Mouse (Mus musculus) thymus, postnatal 10 days (tissue): ENCODE results near the gene Zbtb22.
A peak's percentile ranks its signal among the peaks of the same experiment; 100 is the strongest.
"Not testable (repeated sequence)": the region's sequence is repeated elsewhere in the genome, so short reads cannot be mapped to it uniquely, and the experiment has no call there.

ENCODE experiments used
- DNase-seq, 2 experiments: peaks; one replicate each; pipeline ENCODE4 v3.0.0; 2021; ENCODE audit warnings: low spot score in 2 of 2

Gene Zbtb22

DNA sequence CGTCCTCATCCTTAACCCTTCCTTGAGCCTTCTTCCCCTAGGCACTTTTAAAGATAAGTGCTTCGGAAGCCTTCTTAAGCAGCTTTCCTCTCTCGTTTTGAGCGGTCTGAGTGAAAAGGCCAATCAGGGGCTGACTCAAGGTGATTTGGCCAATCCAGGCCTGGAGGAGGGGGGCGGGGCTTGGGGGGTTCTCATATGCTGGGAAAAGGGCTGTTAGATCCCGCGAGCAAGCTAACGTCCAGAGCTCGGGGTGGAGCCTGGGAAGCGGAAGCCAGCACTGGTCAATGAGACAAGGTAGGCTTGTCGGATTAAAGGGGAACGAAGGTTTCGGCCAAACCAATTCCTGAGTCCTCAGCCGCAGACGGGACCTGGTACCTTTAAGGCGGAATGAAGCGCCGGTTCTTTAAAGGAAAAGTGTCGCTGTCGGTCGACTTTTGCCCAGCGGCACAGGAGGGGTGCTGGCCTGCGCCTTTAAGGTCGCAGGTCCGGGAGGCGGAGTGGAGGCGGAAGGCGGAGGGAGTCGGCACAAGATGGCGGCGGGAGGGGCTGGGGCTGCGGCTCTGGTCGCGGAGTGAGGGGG, at the start of gene Zbtb22, which contains the start of gene Tapbp:
TSS of gene Zbtb22 (plus strand) at position 234 of the 580 bp plus-strand sequence.
TSS of gene Tapbp (plus strand) at position 229 of the 580 bp plus-strand sequence.
- DNase-seq, result peak; percentile 89 to 91

GRCm38 (mm10) chr17:33873537-33873936, 42.2 kb upstream of the Zbtb22 start, which contains the start of gene Gm7029:
Gm7029 (plus strand) TSS chr17:33873837.
- not testable (repeated sequence) for DNase-seq

DNA sequence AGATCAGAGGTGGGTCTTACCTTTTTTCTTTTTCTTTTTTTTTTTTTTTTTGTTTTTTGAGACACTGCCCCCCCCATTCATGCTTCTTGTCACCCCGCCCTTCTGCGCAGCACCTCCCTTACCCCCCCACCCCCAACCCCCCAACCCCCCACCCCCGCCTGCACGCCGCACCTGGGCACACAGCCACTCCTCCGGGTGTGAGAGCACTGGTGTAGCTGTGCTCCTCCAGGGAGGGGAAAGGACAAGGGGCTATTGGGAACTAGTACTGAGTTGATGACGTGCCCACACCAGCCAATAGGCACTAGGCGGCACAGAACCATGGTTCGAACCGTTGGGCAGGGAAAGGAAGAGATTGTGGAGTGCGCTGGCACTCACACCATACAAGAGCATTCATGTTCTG, 41.3 kb upstream of the Zbtb22 start:
- DNase-seq, result peak in 1 of 2 experiments; percentile 10

GRCm38 (mm10) chr17:33875797-33876196, 39.9 kb upstream of the Zbtb22 start:
- DNase-seq, result not testable (repeated sequence)

DNA sequence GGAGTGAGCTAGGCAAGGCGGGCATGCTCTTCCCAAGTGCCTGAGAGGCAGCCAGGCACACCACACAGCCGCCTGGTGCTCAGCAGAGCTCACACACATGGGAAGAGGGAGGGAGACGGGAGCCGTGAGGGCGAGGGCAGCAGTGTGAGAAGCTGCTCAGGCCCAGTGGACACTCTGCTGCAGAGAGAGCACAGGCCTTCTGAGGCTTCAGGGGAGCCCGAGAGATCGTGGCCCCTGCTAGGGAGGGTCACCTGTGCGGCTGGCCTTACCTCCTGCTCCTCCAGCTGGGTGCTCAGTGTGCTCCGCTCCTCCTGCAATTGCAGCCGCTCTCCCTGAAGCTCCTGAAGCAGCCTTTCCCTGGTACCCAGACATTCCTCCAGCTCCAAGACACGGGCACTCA, 31.4 kb upstream of the Zbtb22 start:
- not testable (repeated sequence) for DNase-seq

DNA sequence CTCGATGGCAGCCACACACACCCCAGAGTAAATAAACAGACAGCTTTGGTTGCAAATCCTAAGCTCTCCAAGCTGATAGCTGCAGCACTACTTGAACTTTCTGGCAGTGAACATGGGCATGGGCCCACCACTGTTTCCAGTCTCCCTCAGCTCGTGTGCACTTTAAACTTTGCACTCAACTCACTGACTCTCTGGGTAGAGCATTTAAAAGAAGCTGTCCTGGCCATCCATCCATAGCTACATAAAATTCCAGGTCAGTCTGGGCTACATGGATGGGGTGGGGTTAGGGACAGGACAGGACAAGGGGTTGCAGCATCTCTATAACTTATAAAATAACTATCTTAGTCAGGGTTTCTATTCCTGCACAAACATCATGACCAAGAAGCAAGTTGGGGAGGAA, 27.9 kb upstream of the Zbtb22 start:
- not testable (repeated sequence) for DNase-seq

DNA sequence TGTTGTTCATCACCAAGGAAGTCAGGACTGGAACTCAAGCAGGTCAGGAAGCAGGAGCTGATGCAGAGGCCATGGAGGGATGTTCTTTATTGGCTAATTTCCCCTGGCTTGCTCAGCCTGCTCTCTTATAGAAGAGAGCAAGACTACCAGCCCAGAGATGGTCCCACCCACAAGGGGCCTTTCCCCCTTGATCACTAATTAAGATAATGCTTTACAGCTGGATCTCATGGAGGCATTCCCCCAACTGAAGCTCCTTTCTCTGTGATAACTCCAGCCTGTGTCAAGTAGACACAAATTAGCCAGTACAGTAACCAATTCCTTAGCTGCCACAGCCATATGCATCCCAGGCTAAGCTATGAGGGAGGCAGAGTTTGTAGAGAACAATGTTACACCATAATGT, 27.5 kb upstream of the Zbtb22 start:
- not testable (repeated sequence) for DNase-seq

- DNase-seq, result not testable (repeated sequence)
Measured at GRCm38 (mm10) chr17:33889941-33890532, 25.7 kb upstream of the Zbtb22 start.

GRCm38 (mm10) chr17:33890533-33891059, 25.1 kb upstream of the Zbtb22 start, which contains the start of gene Kifc1:
Kifc1 (minus strand) TSS chr17:33890661.
- peak; percentile 99 for DNase-seq

- no peak for DNase-seq
Measured at GRCm38 (mm10) chr17:33891357-33891756, 24.3 kb upstream of the Zbtb22 start.

GRCm38 (mm10) chr17:33891892-33892291, 23.8 kb upstream of the Zbtb22 start:
- DNase-seq, result not testable (repeated sequence)

GRCm38 (mm10) chr17:33892429-33892828, 23.3 kb upstream of the Zbtb22 start:
- no peak for DNase-seq

- not testable (repeated sequence) for DNase-seq
Measured at GRCm38 (mm10) chr17:33893011-33893410, 22.7 kb upstream of the Zbtb22 start.

DNA sequence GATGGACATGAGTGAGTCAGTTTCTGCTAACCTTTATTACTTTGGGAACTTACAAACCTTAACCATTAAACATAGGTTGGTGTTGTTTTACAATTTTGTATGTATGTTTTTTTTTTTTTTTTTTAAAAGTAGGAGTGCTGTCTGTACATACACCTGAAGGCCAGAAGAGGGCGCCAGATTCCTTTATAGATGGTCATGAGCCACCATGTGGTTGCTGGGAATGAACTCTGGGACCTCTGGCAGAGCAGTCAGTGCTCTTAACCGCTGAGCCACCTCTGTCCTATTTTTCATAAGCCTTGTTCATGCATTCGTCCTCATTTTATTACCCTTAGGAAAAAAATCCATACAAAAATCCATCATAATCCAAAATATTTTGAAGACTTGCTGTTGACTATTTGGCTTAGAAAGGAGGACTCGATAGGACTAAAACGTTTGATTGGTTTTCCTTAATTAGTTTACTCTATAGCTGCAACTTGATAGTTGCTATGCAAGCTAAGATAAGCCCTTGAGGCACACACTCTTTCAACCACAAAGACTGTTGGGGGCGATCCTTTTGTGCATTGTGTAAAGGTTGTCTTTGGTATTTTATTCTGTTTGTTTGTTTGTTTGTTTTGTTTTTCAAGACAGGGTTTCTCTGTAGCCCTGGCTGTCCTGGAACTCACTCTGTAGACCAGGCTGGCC, 18.4 kb upstream of the Zbtb22 start:
- DNase-seq, result no peak

DNA sequence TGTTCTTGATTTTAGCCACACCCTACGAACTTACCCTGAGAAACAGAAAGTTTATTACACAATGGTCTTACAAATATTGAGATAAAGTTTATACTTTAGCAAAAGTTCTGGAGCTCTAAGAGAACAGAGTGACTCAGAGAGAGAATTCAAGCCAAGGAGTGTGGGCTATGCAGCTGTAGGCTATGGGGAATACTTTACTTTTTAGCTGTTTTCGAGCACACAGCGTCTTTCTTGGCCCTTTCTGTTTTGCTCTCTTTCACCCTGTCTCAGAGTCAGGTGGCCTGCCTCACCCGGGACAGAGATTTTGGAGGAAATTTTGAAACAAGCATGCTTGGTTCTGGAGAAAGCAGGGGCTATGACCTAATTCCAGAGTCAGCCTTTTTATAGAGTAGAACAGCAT, 17.5 kb upstream of the Zbtb22 start:
- not testable (repeated sequence) for DNase-seq

DNA sequence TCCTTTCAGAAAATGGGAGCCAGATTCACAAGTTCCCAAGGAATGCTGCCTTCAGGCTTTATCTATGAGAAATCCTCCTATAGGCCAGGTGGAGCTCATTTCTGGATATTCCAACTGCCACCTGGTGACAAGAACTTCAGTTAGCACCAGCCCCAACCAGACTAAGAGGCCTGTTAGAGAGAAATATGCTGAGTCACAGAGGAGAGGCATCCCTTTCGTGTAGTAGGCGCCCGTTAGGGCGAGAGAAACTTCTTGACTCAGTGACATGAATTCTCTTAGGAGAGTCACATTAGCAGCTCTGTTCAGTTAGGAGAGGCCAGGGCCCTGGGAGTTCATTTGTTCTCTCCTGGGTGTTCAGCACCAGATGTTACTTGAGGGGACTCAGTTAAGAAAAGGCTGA, 16.1 kb upstream of the Zbtb22 start:
- DNase-seq, result no peak

DNA sequence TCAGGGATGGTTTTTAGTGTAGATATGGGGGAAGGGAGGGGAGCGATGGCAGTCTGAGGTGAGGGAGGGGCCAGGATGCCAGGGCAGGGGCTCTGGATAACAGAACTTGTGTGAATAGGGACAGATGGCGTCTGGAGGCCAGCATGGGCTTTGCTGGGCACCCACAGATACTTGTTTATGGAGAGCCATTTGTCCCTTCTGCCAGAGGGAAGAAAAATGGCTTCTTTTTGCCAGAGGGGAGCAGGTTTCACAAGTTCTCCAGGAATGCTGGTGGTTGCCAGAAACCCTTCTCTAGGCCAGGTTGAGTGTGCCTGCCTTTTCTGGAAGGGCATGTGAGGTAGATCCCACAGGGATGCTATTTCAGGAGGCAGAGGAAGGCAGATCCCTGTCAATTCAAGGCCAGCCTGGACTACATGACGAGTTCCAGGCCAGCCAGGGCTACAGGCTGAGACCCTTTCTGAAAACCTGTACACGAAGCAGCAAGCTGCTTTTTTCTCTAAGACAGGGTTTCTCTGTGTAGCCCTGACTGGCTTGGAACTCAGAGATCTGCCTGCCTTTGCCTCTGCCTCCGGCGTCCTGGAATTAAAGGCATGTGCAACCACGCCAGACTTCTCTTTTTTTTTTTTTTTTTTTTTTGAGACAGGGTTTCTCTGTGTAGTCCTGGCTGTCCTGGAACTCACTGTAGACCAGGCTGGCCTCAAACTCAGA, 15.3 kb upstream of the Zbtb22 start:
- DNase-seq, result no peak

- DNase-seq, result no peak
Measured at GRCm38 (mm10) chr17:33900989-33901314, 14.8 kb upstream of the Zbtb22 start.

GRCm38 (mm10) chr17:33901653-33902052, 14.1 kb upstream of the Zbtb22 start:
- DNase-seq, result no peak

DNA sequence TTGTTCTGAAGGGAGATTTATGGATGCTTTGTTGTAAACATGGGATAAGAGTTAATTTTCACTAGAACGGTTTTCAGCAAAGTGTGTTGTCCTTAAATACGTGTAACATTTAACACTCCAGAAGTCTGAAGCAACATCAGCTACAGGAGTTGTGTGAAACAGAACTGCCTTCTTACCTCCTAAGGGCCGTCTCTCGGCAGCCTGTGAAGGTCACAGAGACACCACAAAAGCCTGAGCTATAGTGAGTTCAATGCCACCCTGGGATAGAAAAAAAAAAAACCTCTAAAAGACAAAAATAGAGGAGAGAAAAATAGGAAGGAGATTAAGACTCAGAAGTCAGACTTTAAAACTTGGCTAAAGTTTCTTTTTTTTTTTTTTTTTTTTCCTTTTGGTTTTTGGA, 13.6 kb upstream of the Zbtb22 start:
- no peak for DNase-seq

GRCm38 (mm10) chr17:33902491-33902890, 13.2 kb upstream of the Zbtb22 start:
- DNase-seq, result no peak
